Mouse (Mus musculus) stomach, embryonic 15.5 days (tissue): Measurements from ENCODE around the gene Rasa3. TPM values are rescaled to one million over a fixed set of nuclear protein-coding genes. Genes with fewer than 3 reads are reported as not detected.
A peak's percentile ranks its signal among the peaks of the same experiment; 100 is the strongest.

Experiments used
- ATAC-seq: fragments of 200-750 bp; cut with Nextera tagmentation; 2 replicates; pipeline ENCODE4 v1.8.0; 2017; ENCODE audit warnings: low read depth, moderate number of reproducible peaks, moderate TSS enrichment; ENCODE audit not compliant: insufficient read depth, low FRiP score
- H3K27ac ChIP-seq: fragments of 300-500 bp; sonication (generic); 2 replicates; pipeline ENCODE4 v1.5.1; 2015; ENCODE audit warnings: mild to moderate bottlenecking, inconsistent platforms
- H3K27me3 ChIP-seq: fragments of 300-500 bp; sonication (generic); replicated peaks from 2 replicates; pipeline ENCODE4 v1.6.1; 2015; ENCODE audit warnings: inconsistent platforms
- H3K36me3 ChIP-seq: fragments of 300-500 bp; sonication (generic); 2 replicates; pipeline ENCODE4 v1.6.1; 2015; ENCODE audit warnings: inconsistent platforms
- H3K4me1 ChIP-seq: fragments of 300-500 bp; sonication (generic); 2 replicates; pipeline ENCODE4 v1.6.1; 2015; ENCODE audit warnings: inconsistent platforms
- H3K4me2 ChIP-seq: fragments of 300-500 bp; sonication (generic); 2 replicates; pipeline ENCODE4 v1.6.1; 2015; ENCODE audit warnings: mild to moderate bottlenecking, inconsistent platforms
- H3K4me3 ChIP-seq: fragments of 300-500 bp; sonication (generic); replicated peaks from 2 replicates; pipeline ENCODE4 v1.5.1; 2015; ENCODE audit warnings: inconsistent platforms
- H3K9ac ChIP-seq: fragments of 300-500 bp; sonication (generic); 2 replicates; pipeline ENCODE4 v1.6.1; 2015; ENCODE audit warnings: inconsistent platforms
- H3K9me3 ChIP-seq: fragments of 300-500 bp; sonication (generic); 2 replicates; pipeline ENCODE4 v1.6.1; 2016; ENCODE audit warnings: inconsistent platforms
- WGBS: fragments of 180-500 bp; shearing (Covaris S2); methylation state at CpG from one replicate; pipeline ENCODE4 v1.1.7; 2015; 5-methylcytosine and 5-hydroxymethylcytosine counted together
- polyA plus RNA-seq: library from polyadenylated mRNA; unstranded; fragments of >200 nt; fragmentation: Nextera tagmentation; extraction: Ambion mirVana; gene quantifications from 2 replicates; pipeline ENCODE4 v1.2.1, GENCODE M21; 2015

Gene Rasa3
- polyA plus RNA-seq, 1 experiment from 2014 or later: 26.0 TPM

- ATAC-seq: 0 out of 2 replicates have a peak, but pooled peaks have one; percentile 28
Observed at GRCm38 (mm10) chr8:13584652-13585051, 92.8 kb downstream of the Rasa3 start.

DNA sequence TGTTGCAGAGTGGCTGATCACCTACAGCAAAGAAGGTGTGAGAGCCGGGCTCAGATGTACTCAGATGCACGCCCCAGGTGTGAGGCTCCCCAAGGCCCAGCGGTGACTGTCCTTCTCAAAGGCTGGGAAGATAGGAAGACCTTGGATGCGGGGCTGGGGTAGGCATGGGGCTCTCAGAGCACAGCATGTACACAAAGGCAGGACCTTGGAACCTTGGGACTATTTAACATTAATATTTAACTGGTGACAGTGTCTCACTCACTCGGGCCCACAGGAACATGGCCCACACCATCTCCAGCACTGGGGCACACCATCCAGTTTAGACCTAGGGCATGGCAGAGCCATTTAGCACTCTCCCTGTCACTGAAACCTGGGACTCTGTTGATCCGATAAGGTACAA lies 99.5 kb downstream of the Rasa3 start:
- Histone ChIP-seq H3K9me3 (no peaks in the 10 kb centered on the region), H3K27ac (no peak overlapping the region), H3K36me3 (peaks cover 36% of the 10 kb centered on the region), H3K4me1 (no peaks in the 10 kb centered on the region), H3K4me3 (no peak overlapping the region), H3K4me2 (no peak overlapping the region), H3K27me3 (no peaks in the 10 kb centered on the region), H3K9ac (no peak overlapping the region)
- WGBS: 87% methylated on average over 6 of the region's 6 CpGs
- no peak for ATAC-seq

More at GRCm38 (mm10) chr8:13584652-13585051, 92.8 kb downstream of the Rasa3 start:
- no peak overlapping the region for H3K4me2 ChIP-seq
- H3K27ac ChIP-seq: no peak overlapping the region
- peaks cover 40% of the 10 kb centered on the region for H3K36me3 ChIP-seq
- H3K4me1 ChIP-seq: no peaks in the 10 kb centered on the region
- no peak overlapping the region for H3K4me3 ChIP-seq
- no peaks in the 10 kb centered on the region for H3K27me3 ChIP-seq
- 56% methylated on average over 8 of the region's 8 CpGs for WGBS
- H3K9me3 ChIP-seq: no peaks in the 10 kb centered on the region
- no peak overlapping the region for H3K9ac ChIP-seq

DNA sequence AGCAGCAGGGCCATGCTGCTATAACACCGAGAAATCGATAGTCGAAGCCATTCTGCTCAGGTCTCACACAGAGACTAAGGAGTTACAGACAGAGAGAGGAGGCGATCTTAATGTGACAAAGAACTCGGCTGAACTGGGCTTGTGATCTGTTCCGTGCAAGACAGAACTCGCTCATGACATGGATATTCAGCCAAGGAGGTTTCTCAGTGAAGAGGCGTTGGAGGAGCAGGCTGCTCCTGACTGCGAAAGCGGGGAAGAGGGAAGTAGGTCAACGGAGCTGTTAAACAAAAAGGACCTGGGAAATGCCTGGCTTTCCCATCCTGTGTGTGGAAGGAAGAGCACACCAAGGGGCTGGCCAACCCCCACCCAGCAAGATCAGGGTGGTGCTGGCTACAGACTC lies 105.4 kb downstream of the Rasa3 start:
- 87% methylated on average over 11 of the region's 11 CpGs for WGBS
- Histone ChIP-seq H3K27me3 (no peaks in the 10 kb centered on the region), H3K4me3 (no peak overlapping the region), H3K9me3 (no peaks in the 10 kb centered on the region), H3K4me2 (no peak overlapping the region), H3K9ac (no peak overlapping the region), H3K4me1 (no peaks in the 10 kb centered on the region), H3K27ac (peak overlapping the region; percentile 6; the same call in 1 of the 2 replicates), H3K36me3 (peaks cover 10% of the 10 kb centered on the region; the same call in 1 of the 2 replicates)
- no peak for ATAC-seq

DNA sequence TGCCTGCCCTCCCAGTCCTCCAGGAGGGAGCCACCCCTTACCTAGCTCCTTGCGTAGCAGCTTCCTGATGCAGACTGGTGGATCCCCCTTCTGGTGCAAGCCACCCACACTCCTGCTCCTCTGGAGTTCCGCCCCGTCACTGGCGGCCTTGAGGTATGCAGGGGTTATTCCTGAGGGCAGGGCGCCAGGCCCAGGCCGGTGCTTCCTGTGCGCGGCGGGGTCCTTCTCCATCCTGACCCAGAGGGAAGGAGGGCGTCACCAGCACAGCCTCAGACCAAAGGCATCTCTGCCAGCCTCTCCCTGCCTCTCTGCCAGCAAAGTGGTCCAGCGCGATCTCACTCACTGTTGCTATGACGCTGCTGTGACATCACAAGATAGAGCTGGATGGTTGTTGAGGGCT lies 115.3 kb downstream of the Rasa3 start, which contains the start of gene 1700029H14Rik:
TSS of gene 1700029H14Rik (minus strand) at position 344 of the 400 bp plus-strand sequence.
- no peaks in the 10 kb centered on the region for H3K27me3 ChIP-seq
- H3K4me2 ChIP-seq: no peak within 1 kb of the TSS
- H3K36me3 ChIP-seq: no peaks in the 10 kb centered on the region
- no peak within 1 kb of the TSS for H3K27ac ChIP-seq
- H3K4me1 ChIP-seq: no peaks in the 10 kb centered on the region
- WGBS: 26% methylated on average over 13 of the region's 13 CpGs
- H3K9ac ChIP-seq: no peak within 1 kb of the TSS
- H3K4me3 ChIP-seq: no peak within 1 kb of the TSS
- no peaks in the 10 kb centered on the region for H3K9me3 ChIP-seq
- no peak; the same call in 1 of the 2 replicates for ATAC-seq

GRCm38 (mm10) chr8:13557526-13557925 lies 119.9 kb downstream of the Rasa3 start:
- H3K4me2 ChIP-seq: no peak overlapping the region
- H3K27me3 ChIP-seq: no peaks in the 10 kb centered on the region
- no peak overlapping the region for H3K4me3 ChIP-seq
- no peak overlapping the region for H3K27ac ChIP-seq
- no peaks in the 10 kb centered on the region for H3K4me1 ChIP-seq
- 65% methylated on average over 2 of the region's 2 CpGs for WGBS
- no peaks in the 10 kb centered on the region for H3K36me3 ChIP-seq
- ATAC-seq: no peak
- H3K9me3 ChIP-seq: no peaks in the 10 kb centered on the region
- no peak overlapping the region for H3K9ac ChIP-seq

DNA sequence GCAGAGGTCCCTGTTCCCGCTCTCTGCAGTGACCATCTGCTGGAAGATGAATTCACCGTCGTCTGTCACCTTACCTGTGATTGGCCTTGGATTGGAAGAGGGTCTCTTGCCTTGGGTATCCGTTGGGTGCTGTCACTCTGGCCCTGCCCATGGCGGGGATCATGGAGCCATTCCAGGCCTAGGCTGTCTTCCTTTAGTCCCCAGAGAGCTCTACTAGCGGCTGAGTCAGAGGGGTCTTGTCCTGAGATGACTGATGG lies 125.9 kb downstream of the Rasa3 start:
- Histone ChIP-seq H3K9me3 (no peaks in the 10 kb centered on the region), H3K27me3 (no peaks in the 10 kb centered on the region), H3K9ac (no peak overlapping the region), H3K4me3 (no peak overlapping the region), H3K27ac (no peak overlapping the region), H3K4me1 (peaks cover 12% of the 10 kb centered on the region; the same call in 1 of the 2 replicates), H3K4me2 (no peak overlapping the region), H3K36me3 (no peaks in the 10 kb centered on the region)
- WGBS: 87% methylated on average over 6 of the region's 6 CpGs
- ATAC-seq: no peak

DNA sequence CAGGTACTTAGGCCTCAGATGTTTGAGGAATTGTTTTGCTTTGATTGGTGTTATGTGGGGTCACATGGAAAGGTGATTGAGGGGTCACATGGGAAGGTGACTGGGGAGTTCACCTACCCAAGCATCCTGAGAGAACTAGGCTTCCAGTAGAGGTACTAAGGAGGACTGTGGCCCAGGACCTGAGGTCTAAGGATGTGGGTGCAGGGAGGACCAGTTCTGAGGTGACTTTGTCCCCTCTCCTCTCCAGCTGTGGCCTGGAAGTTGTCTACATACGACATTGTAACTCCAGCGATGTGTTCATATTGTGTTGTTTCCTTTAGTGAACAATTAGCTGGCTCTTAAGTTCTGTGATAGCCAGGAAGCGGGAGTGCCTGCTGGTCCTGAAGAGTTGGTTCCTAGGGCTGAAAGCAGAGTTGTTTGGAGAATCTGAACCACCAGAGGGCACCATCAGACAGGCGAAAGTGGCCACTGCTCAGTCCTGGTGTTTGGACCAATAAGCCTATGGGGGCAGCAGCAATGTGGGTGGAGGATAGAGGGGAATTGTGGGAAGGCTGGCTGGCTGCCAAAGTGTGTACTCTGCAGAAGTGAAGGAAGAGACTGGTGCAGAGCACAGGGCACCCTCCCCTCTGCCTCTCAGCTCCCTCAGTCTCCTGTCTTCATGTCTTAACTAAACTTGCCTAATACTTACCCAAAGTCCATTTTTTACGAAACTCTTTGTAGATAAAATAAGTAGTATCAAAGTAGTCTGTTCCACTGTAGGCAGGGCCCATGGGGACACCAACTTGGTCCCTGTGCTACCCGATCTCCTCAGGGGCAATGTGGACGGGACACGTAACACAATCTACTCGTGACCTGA lies 126.5 kb downstream of the Rasa3 start:
- H3K27me3 ChIP-seq: no peaks in the 10 kb centered on the region
- no peak overlapping the region for H3K4me3 ChIP-seq
- WGBS: 57% methylated on average over 9 of the region's 9 CpGs
- peaks cover 12% of the 10 kb centered on the region; the same call in 1 of the 2 replicates for H3K4me1 ChIP-seq
- no peaks in the 10 kb centered on the region for H3K9me3 ChIP-seq
- H3K36me3 ChIP-seq: no peaks in the 10 kb centered on the region
- no peak overlapping the region for H3K27ac ChIP-seq
- no peak overlapping the region for H3K9ac ChIP-seq
- no peak overlapping the region for H3K4me2 ChIP-seq
- peak; percentile 88 for ATAC-seq

DNA sequence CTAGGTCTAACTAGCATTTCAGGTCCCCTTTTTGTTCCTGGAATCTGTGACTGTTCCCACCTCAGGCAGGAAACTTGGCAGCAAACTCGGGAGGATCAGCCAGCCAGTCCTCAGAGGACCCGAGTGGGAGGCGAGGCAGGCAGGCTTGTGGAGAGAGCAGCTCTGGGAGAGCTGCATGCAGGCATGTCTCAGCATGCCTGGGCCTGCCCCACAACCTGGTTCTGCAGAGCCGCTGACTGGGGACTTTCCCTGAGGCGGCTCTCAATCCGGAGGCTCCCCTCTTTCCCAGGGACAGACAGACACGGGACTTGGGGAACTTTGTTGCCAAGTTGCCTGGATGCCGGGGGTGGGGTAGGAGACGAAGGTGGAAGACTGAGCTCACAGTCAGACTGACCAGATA lies 128.6 kb downstream of the Rasa3 start:
- peaks cover 12% of the 10 kb centered on the region; the same call in 1 of the 2 replicates for H3K4me1 ChIP-seq
- 28% methylated on average over 9 of the region's 9 CpGs for WGBS
- H3K9ac ChIP-seq: no peak overlapping the region
- peak; percentile 56; the same call in 1 of the 2 replicates for ATAC-seq
- no peaks in the 10 kb centered on the region for H3K27me3 ChIP-seq
- no peaks in the 10 kb centered on the region for H3K9me3 ChIP-seq
- peak overlapping the region; percentile 73 for H3K27ac ChIP-seq
- H3K4me2 ChIP-seq: peak overlapping the region; percentile 14; the same call in 1 of the 2 replicates
- H3K4me3 ChIP-seq: no peak overlapping the region
- H3K36me3 ChIP-seq: no peaks in the 10 kb centered on the region

- H3K27ac ChIP-seq: peak overlapping the region; percentile 73
- WGBS: 28% methylated on average over 4 of the region's 4 CpGs
- no peaks in the 10 kb centered on the region for H3K9me3 ChIP-seq
- no peak overlapping the region for H3K4me3 ChIP-seq
- no peaks in the 10 kb centered on the region for H3K36me3 ChIP-seq
- H3K4me2 ChIP-seq: no peak overlapping the region
- no peak for ATAC-seq
- peaks cover 12% of the 10 kb centered on the region; the same call in 1 of the 2 replicates for H3K4me1 ChIP-seq
- H3K9ac ChIP-seq: no peak overlapping the region
- no peaks in the 10 kb centered on the region for H3K27me3 ChIP-seq
Observed at GRCm38 (mm10) chr8:13548235-13548634, 129.2 kb downstream of the Rasa3 start.

GRCm38 (mm10) chr8:13546421-13546820 lies 131.0 kb downstream of the Rasa3 start:
- no peak overlapping the region for H3K9ac ChIP-seq
- peaks cover 12% of the 10 kb centered on the region; the same call in 1 of the 2 replicates for H3K4me1 ChIP-seq
- no peak overlapping the region for H3K4me2 ChIP-seq
- H3K27ac ChIP-seq: no peak overlapping the region
- no peak for ATAC-seq
- H3K4me3 ChIP-seq: no peak overlapping the region
- no peaks in the 10 kb centered on the region for H3K36me3 ChIP-seq
- H3K9me3 ChIP-seq: no peaks in the 10 kb centered on the region
- 80% methylated on average over 4 of the region's 4 CpGs for WGBS
- no peaks in the 10 kb centered on the region for H3K27me3 ChIP-seq

GRCm38 (mm10) chr8:13541526-13541925 lies 135.9 kb downstream of the Rasa3 start:
- H3K9ac ChIP-seq: no peak overlapping the region
- no peaks in the 10 kb centered on the region for H3K9me3 ChIP-seq
- WGBS: 68% methylated on average over 5 of the region's 5 CpGs
- H3K4me3 ChIP-seq: no peak overlapping the region
- ATAC-seq: no peak
- H3K27me3 ChIP-seq: no peaks in the 10 kb centered on the region
- no peaks in the 10 kb centered on the region for H3K36me3 ChIP-seq
- H3K4me1 ChIP-seq: 0 out of 2 replicates have a peak, but pooled peaks cover 3% of the 10 kb centered on the region
- no peak overlapping the region for H3K27ac ChIP-seq
- no peak overlapping the region for H3K4me2 ChIP-seq

DNA sequence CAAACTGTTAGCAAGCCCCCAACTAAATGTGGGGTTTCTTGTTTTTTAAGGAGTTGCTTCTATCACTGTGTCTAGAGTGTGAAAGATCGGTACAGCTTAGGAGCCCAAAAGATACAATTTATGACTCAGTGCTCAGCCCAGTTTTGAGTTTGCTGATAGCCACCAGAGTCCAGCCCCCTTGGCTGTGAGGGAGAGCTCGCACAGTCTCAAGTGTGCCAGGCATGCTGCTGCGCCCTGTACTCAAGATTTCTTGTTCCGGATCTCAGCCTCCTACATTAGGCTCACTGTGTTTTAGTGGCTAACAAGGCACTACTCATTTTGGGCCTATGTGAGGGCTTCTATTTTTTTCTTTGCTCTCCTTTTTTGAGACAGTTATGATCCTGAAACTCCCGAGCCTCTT lies 137.3 kb downstream of the Rasa3 start:
- no peak for ATAC-seq
- WGBS: 88% methylated on average over 5 of the region's 5 CpGs
- H3K27ac ChIP-seq: no peak overlapping the region
- no peak overlapping the region for H3K4me2 ChIP-seq
- no peak overlapping the region for H3K4me3 ChIP-seq
- H3K9ac ChIP-seq: no peak overlapping the region
- no peaks in the 10 kb centered on the region for H3K9me3 ChIP-seq
- H3K4me1 ChIP-seq: 0 out of 2 replicates have a peak, but pooled peaks cover 3% of the 10 kb centered on the region
- H3K27me3 ChIP-seq: no peaks in the 10 kb centered on the region
- no peaks in the 10 kb centered on the region for H3K36me3 ChIP-seq
